Mouse (Mus musculus): ENCODE measurements at regions not wholly inside any gene's neighbourhood (a gene's known extent, or its start where the extent isn't known, plus 50 kb on each side); places are given as distances from the start of the nearest gene placed in this dataset.
A peak's percentile ranks its signal among the peaks of the same experiment; 100 is the strongest.

DNA sequence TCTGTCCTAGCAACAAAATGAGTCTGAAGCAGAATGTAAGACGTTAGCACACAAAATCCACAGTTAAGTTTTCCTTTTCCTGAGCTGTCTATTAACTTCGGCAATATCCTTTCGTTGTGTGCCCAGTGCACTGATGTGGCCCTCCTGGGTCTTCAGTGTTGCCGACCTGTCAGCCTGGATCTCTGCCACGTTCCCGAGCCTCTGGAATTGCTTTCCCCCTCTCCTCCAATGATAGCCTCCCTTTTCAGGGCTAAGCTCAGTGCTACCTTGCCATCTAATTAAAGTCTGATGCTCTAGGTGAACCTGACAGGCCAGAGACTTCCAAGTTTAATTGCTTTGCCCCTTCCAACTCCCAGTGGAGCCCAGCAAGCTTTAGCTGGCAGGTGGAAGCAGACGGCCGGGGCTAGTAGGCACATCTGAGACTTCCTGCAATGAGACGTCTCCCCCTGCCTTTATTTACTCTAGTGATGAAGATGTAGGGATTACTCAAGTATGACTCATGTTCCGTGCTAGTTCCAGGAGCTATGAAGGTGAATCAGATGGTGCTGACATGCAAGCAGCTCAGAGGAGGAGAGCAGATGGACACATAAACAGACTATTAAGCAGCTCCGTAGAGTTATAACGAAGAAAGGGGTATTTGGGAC is 894.3 kb upstream of the Car8 start:
- no peak for DNase-seq (ENCODE audit: low read depth, low spot score)

DNA sequence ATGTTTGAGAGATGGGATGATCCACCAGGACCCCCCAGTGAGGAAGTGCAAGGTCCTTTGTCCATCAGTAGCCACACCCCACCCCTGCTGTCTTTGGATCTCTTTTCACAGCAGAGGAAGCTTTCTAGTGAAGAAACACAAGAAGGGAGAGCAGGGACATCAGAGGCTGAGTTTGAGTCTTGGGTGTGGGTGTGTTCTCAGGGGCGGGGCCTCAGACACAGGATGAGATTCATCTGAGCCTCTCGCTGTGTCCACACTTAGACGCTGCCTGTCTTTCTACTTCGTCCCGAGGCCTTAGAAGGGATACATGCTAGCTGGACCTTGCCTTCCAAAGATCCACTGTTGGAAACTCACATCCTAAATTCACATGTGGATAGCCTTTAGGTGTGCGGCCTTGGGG is 893.5 kb upstream of the Car8 start:
- no peak for DNase-seq (ENCODE audit: low read depth, low spot score)

DNA sequence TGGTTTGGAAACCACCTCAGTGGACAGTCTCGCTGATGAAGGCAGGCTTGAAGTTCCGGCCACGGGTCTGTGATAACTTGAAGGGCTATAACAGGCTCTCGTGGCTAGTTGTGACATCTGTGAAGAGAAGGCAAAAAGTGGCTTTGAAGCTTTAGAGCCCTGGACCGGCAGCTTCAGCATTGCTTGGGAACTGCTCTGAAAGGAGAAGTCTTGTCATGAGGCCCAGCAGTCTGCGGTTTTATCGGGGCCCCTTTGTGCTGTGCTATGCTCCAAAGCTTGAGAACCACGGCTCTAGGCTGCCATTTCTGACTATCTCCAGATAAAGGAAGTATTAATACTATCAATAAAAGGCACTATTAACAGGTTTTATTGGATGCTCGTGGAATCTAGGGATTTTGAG is 892.8 kb upstream of the Car8 start:
- DNase-seq (ENCODE audit: low read depth, low spot score) = no peak

DNA sequence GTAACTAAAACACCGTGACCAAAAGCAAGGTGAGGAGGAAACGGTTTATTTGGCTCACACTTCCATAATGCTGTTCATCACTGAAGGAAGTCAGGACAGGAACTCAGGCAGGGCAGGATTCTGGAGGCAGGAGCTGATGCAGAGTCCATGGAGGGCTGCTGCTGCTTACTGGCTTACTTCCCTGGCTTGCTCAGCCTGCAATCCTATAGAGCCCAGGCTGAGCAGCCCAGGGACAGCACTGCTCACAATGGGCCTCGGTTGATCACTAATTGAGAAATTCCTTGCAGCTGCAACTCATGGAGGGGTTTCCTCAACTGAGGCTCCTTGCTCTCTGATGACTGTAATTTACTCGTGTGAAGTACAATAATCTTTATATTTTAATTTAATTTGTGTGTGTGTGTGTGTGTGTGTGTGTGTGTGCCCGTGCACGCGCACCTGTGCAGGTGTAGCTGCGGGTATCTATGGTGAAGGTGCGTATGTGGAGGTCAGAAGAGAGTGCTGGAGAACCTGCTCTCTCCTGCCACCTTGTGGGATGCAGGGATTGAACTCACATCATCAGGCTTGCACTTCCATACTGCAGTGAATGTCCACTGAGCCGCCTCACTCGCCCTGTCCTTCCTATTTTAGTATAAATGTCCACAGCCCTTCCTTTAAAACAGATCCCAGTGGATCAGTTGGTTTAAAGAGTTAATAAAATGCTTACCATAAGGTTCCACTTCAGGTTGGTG is 886.6 kb upstream of the Car8 start:
- DNase-seq (ENCODE audit: low read depth, low spot score) = no peak

DNA sequence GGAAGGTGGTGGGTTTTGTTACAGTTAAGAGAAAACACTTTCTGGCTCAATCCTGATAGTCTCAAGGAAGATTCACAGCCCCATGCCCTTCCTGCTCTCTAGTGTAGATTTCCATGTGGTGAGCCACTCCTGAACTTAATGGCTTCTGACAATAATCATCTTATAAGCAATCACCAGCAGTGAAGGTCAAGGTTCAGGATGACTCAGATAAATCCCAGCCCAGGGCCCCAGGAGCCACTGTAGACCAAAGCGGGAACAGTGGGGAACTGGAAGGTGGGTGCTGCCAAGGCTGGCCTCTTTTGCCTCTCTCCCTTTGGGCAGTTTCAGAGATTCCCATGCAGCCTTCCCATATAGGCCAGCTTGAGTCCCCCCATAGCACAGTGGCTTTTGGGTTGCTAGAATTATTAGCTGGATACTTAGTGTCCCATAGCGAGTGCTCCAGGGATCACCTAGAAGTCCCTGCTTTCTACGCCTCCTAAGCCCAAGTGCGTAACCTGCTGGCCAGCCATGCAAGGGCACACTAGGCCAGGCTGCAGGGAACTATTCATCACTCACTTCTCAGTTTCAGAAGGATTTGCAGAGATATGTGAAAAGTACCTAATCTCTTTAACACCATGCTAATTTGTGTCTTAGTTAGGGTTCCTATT is 885.9 kb upstream of the Car8 start:
- no peak for DNase-seq (ENCODE audit: low read depth, low spot score)

DNA sequence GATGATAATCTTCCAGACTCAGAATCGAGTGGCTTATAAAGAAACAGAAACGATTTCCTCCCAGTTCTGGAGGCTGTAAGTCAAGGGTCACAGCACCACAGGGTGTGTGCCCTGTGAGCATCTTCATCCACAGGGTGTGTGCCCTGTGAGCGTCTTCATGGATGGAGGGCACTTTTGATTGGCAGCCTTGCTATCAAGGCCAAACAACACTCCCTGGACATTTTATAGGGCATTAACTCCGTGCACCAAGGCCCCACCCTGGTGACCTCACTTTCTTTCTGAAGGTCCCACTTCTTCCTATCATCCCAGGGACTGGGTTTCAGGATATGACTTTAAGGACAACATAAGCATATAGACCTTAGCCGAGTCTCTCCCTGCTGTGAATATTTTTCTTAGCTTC is 885.3 kb upstream of the Car8 start:
- no peak for DNase-seq (ENCODE audit: low read depth, low spot score)

DNA sequence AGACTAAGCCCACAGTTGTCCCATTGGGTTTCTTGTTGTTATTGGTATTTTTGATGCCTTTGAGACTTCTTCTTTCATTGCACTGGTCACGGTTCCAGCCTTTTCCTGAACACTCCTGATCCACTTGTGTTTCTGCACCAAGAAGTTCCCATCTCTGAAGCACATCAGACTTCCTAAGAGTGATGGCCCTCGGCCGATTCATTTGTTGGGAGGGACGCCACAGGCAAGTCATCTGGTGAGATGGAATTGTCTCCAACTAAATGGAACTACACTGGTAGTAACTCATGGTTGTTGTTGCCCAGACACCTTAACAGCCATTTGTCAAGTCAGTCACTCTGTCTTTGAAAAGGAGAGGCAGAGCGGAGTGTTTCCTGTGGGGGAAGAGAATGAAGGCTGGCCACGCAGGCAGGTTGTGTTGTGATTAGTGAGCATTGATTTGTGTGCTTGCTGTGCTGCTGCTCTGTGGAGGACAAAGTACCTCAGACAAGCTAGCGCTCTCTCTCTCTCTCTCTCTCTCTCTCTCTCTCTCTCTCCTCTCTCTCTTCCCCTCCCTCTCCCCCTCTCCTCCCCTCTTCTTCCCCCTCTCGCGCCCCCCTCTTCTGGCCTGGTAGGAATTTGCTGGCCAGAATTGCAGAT is 884.7 kb upstream of the Car8 start:
- no peak for DNase-seq (ENCODE audit: low read depth, low spot score)

DNA sequence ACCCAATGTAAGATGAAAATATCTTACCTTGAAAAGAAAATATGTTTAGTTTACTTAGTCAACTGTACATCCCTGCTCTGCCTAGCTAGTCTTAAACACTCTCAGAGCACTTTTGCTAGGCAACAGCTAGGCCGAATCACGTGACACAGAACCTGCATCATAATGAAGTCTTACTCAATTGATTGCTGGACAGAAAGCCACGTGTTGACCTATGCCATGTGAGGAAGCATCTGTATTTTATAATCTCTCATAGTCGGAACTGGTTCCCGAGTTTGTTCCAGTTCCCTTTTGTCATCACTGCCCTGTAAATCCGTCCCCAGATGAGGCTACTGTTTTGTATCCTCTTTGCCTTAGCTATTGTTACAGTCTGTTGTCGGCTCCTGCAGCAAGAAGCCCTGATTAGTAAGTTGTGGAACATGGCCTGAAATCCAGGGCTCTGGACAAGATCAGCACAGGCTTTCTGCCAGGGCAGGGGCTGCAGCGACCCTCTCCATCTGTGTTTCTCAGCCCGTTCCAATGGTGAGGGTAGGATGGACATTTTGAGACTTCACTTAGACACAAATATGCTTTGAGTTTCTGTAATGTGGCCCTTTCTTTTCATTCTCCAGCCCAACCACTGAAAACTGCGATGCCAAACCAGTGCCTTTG is 883.9 kb upstream of the Car8 start:
- no peak for DNase-seq (ENCODE audit: low read depth, low spot score)

DNA sequence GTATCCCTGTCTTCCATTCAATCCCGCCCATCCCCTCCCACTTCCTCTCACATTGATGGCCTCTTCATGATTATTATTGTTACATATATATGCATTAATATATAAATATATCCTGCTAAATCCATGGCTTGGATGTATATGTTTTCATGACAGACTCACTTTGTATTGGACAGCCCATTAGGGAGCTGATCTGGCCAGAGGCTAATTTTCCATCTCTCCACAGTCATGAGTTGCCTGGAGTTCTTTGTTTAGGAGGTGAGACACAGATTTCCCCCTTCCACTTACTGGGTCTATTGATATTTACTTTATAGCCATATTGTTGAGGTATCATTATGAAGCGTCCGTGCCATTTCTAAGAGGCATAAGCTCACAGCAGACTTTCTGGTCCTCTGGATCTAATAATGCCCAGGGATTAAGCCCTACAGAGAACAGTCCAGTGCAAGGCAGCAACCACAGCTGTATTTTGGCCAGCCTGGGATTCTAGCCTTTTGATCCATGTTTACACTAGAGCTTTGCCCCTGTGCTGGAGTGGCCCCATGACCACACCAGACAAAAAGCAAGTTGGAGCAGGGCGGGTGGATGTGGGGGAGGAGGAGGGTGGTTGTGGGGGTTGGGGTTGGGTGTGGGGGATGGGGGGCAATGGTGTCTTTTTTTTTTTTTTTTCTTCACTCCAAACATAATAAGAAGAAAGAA is 878.3 kb upstream of the Car8 start:
- no peak for DNase-seq (ENCODE audit: low read depth, low spot score)

DNA sequence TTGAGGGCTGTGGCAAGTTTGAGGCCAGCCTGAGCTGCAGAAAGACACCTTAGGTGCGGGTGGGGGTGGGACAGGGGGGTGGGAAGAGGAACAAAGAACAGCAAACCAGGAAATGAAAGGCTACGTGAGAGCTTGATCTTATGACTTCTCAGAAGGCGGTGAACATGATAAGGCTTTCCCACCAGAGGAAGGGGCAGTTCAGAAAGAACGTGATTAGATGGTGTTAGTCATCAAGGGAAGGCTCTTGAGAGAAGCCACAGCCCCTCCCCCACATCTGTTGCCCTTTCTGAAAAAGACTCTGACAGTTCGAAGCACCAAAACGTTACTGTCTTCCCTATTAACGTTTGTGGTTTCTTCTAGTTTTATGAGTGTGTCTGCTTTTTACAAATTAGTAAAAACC is 877.0 kb upstream of the Car8 start:
- DNase-seq (ENCODE audit: low read depth, low spot score) = no peak

DNA sequence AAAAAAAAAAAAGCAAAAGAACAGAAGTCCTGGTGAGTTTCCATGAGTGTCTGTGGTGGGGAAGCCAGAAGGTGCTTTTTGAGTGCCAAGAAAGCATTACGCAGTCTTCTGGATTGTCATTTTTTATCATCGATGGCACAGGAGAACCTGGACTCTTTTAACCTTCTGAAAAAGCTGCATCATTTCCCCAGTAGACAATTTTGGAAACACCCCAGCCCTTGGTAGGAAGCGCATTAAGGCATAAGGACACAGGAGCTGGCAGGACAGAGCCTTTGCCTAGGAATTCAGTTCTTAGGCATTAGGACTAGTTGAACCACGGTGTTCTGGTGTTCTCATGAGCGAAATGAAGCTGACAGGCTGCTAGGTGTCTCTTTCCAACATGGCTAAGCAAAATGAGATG is 875.1 kb upstream of the Car8 start:
- no peak for DNase-seq (ENCODE audit: low read depth, low spot score)

DNA sequence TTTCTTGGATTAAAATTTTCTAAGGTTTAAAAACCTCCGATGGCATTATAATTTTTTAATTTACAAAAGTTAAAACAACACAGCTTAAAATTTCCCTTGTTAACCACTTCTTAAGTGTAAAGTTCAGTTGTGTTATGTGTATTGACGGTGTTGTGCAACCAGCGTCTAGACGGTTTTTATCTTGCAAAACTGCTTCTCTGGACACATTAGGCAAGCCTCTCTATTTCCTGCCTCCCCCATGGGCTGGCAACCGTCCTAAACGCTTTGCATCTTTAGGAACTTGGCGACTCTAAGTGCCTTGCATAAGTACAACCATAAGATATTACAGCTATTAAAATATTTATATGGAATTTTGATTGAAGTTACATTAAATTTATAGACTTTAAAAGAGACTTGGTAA is 871.5 kb upstream of the Car8 start:
- no peak for DNase-seq (ENCODE audit: low read depth, low spot score)

DNA sequence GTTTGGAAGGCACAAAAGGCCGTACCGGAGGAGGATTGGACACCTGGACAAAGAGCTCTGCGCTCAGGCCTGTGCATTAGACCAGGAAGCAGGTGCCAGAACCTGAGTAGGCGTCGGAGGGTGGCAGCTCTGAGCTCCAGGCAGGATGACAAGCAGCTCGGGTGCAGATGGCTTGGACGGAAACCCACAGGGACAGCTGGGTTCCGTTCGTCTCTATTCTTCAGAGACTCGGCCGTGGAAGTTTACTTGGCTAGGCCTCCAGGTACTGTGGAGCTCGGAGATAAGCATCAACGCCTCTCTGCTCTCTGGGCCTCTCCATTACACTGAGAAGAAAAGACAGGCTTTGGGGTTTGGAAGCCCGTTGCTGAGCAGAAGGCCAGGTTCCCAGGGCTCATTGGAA is 868.5 kb upstream of the Car8 start:
- DNase-seq (ENCODE audit: low read depth, low spot score) = no peak

DNA sequence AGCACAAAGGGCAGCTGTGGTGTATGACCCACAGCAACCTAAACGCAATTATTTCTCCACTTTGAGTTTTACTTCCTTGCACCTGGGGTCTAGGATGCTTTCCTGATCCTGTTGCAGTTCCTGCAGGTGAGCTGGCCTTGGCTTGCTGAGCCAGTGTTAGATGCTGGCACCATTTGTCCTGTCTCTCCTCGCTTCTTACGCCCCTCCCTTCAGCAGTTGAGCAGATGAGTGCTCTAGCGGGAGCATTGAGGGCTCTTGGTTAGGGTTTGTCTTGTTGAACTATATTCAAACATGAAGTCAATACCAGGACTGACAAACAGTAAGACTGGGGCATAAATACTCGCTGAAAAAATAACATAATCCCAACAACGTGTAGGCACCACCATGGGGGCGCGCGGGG is 867.9 kb upstream of the Car8 start:
- DNase-seq (ENCODE audit: low read depth, low spot score) = no peak

DNA sequence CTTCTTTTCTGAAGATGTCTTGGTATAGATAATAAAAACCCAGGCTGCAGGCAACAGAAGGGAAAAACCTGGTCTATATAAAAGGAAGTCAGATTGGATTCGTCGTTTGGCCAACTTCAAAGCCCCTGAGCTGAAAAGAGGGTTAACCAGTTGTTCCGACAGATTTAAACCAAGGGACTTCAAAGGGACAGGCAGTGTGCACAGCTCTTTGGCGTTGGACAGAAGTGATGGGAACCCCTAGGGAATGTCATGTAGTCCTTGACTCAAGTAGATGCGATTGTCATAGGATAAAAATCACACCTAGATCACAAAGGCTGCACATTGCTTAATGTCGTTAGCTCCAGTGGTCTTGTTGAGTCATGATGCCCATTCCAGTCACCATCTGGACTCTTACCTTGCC is 865.8 kb upstream of the Car8 start:
- no peak for DNase-seq (ENCODE audit: low read depth, low spot score)

DNA sequence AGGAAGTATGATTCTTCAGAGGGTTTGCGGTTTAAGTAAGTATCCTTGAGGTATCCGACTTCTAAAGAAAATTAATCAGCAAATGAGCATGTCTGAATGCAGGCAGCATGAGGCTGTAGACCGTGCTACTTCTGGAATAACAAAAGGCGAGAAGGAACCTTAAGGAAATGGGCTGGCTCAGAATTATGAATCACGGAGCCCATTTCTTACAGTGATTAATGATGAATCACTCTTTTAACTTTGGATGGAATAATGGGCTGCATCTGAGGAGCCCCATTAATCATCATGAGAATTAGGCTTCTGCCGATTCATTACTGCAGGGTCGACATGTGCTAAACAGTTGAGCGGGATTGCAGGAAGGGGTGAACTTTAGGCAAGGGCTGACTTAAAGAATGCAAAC is 865.1 kb upstream of the Car8 start:
- no peak for DNase-seq (ENCODE audit: low read depth, low spot score)

DNA sequence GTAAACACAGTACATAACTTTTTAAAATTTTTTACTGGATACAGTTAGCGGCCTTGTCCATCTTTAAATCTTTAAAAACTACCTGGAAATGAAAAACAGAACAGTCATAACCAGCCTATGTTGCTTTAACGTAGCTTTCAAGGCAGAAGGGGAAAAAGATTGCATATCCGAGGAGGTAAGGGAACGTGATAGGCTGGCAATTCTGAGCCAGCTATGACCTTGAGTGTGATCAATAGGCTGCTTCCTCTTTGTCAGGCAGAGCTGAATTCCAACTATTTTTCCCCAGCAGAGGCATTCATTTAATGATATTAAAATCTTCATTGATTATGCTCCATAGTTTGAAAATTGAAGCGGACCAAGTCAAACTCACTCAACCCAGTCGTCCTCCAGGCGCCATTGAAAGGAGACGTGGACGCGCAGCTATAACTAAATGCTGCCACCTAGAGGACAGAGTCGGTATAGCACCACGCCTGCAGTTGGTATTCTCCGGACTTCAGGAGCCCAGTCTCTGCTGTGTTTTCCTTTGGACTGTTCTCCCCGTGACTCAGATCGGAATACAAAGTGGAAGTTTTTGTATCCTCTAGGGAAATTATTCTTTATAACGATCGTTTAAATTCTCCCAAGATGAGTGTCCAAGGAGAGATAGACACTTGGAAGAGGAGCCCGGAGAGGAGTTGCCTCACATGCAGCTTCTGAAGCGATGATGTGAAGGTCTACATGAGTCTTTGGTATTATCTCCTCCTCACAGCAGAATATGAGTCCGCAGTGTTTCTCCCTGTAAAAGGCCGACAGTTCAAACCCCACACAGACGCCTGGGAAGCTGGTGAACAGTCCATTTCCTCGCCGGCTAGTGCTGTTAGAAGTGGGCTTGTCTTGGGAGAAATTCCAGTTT is 858.2 kb upstream of the Car8 start:
- peak; percentile 52 for DNase-seq (ENCODE audit: low read depth, low spot score)

DNA sequence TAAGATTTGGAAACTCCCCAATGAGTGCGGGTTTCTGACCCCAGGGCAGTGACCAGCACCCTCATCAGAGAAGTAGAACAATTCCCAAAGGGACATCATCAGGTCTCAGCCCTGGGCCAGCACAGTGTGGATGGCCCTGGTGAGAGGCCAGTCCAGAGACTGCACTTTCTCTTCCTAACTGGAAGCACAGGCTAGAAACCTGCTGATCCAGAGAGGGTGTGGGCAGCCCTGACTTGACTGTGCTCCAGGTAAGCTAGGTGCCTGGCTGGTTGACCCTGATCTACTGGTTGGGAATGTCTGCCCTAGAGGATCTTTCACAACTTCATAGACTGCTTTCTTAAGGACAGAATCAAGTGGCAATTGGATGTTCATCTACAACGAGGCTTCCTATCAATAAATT is 857.4 kb upstream of the Car8 start:
- DNase-seq (ENCODE audit: low read depth, low spot score) = no peak

DNA sequence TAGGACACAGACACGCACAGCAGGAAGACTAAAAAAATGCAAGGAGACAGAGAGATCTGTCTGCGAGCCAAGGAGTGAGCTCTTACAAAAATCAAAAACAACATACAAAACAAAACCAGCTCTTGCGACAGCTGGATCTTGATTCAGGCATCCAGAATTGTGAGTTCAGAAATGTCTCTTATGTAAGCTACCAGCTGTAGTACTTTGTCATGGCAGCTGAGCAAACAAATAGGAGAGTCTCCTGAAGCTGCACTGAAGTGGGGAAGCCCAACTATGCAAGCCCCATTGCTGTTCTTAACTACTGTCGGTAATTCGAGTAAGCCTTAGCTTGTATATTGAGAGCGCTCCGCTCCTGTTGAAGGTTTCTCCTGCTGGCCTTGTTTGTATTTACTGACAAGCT is 856.8 kb upstream of the Car8 start:
- DNase-seq (ENCODE audit: low read depth, low spot score) = no peak

DNA sequence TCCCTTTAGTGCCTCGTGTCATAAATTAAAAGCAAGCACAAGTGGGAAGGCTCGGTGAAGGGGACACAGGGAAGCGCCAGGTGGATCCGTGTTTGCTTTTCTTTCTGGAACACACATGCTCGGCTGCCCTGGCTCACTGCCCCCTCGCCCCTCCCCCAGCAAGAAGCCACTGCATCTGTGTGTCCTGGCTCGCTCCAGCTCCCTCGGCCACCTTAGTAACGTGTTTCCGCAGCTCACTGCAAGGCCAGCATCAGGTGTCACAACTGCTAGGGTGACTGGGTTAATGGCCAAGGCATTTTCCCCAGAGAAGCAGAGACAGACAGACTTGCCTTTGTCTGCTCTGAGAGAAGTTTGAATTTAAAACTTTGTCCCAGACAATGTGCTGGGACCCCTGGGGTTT is 855.7 kb upstream of the Car8 start:
- no peak for DNase-seq (ENCODE audit: low read depth, low spot score)

DNA sequence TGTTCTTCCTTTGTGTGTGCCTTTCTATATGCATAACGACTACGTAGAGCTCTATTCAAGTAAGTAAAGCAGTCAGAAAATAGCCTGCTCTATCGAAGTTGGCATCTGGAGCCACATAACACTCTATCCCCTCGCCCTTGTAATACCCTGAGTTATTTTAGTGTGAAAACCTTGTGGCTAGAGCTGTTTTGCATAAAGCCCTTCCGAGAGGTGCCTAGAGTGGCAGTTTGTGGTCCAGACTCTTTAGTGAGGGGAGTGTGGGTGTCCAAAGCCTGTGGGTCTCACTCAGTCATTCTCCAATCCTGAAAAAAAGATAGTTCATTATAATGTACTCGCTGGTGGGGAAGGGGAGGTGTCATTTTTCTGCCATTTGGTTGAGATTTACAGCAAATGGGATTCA is 855.2 kb upstream of the Car8 start:
- no peak for DNase-seq (ENCODE audit: low read depth, low spot score)
